Mouse (Mus musculus): ENCODE data around the gene Mfsd5.
A peak's percentile ranks its signal among the peaks of the same experiment; 100 is the strongest.

Mfsd5 gene

GRCm38 (mm10) chr15:102279092-102279782, at the start of gene Mfsd5:
TSS of gene Mfsd5 (plus strand) at chr15:102279454.
- DNase-seq = peak; percentile 95

- DNase-seq = no peak
These were observed 48.6 kb upstream of the Mfsd5 start for GRCm38 (mm10) chr15:102230408-102231321.

GRCm38 (mm10) chr15:102231748-102232147, 47.5 kb upstream of the Mfsd5 start, which contains the start of gene Itgb7:
TSS of gene Itgb7 (minus strand) at chr15:102231944.
- DNase-seq = peak; percentile 79

- no peak for DNase-seq
These were observed 46.5 kb upstream of the Mfsd5 start for GRCm38 (mm10) chr15:102232764-102233163.

GRCm38 (mm10) chr15:102233896-102234295, 45.4 kb upstream of the Mfsd5 start:
- no peak for DNase-seq

GRCm38 (mm10) chr15:102235371-102236027, 43.8 kb upstream of the Mfsd5 start:
- peak; percentile 51 for DNase-seq

- peak; percentile 9 for DNase-seq
These were observed 40.6 kb upstream of the Mfsd5 start for GRCm38 (mm10) chr15:102238543-102239259.

GRCm38 (mm10) chr15:102239260-102239590, 40.0 kb upstream of the Mfsd5 start:
- peak; percentile 94 for DNase-seq

GRCm38 (mm10) chr15:102239851-102240250, 39.4 kb upstream of the Mfsd5 start:
- DNase-seq = peak; percentile 9

GRCm38 (mm10) chr15:102240607-102241006, 38.6 kb upstream of the Mfsd5 start:
- peak; percentile 8 for DNase-seq

- no peak for DNase-seq
These were observed 36.6 kb upstream of the Mfsd5 start for GRCm38 (mm10) chr15:102242404-102243228.

GRCm38 (mm10) chr15:102243229-102244190, 35.7 kb upstream of the Mfsd5 start:
- DNase-seq = peak; percentile 39

- DNase-seq = no peak
These were observed 34.7 kb upstream of the Mfsd5 start for GRCm38 (mm10) chr15:102244306-102245191.

- DNase-seq = no peak
These were observed 33.8 kb upstream of the Mfsd5 start for GRCm38 (mm10) chr15:102245461-102245881.

- peak; percentile 71 for DNase-seq
These were observed 33.1 kb upstream of the Mfsd5 start for GRCm38 (mm10) chr15:102245891-102246741.

- DNase-seq = peak; percentile 75
These were observed 32.4 kb upstream of the Mfsd5 start for GRCm38 (mm10) chr15:102246866-102247251.

GRCm38 (mm10) chr15:102247252-102248130, 31.8 kb upstream of the Mfsd5 start:
- peak; percentile 68 for DNase-seq
